8 mouse cellular contexts compared by ENCODE assay signal in genomic region chr3:96635906-96636305, GRCm38 (mm10). TPM values are rescaled to one million over a fixed set of nuclear protein-coding genes. Genes with fewer than 3 reads are reported as not detected.
DNase-seq lines count a peak whose midpoint lies in the region; ATAC-seq and TF ChIP-seq lines count a peak whose summit lies in the region.

No protein-coding gene starts in this region.

- H3K9ac ChIP-seq in heart, embryonic 11.5 days (ENCODE audit: low read depth, low read length) = peak overlapping the region; percentile 95
- H3K9ac ChIP-seq in forebrain, embryonic 11.5 days (ENCODE audit: low read length) = peak overlapping the region; percentile 97
- peak overlapping the region; percentile 91 for H3K9ac ChIP-seq in liver, embryonic 15.5 days

- H3K36me3 ChIP-seq in heart, embryonic 11.5 days (ENCODE audit: control insufficient read depth, insufficient read depth, low read length) = peaks cover 5% of the 10 kb centered on the region; the same call in 1 of the 2 replicates
- H3K36me3 ChIP-seq in E14TG2a.4 (ENCODE audit: insufficient read depth, low read length) = peaks cover 63% of the 10 kb centered on the region
- H3K36me3 ChIP-seq in forebrain, embryonic 11.5 days (ENCODE audit: control insufficient read depth, insufficient read depth, low read length) = peaks cover 2% of the 10 kb centered on the region; the same call in 1 of the 2 replicates
- peaks cover 44% of the 10 kb centered on the region for H3K36me3 ChIP-seq in liver, embryonic 15.5 days (replicated peaks)

- ATAC-seq in heart, embryonic 11.5 days (replicated peaks; ENCODE audit: insufficient number of reproducible peaks, low FRiP score, low TSS enrichment) = no peak; the same call in 1 of the 2 replicates
- ATAC-seq in forebrain, embryonic 11.5 days (replicated peaks; ENCODE audit: low FRiP score) = no peak
- 0 out of 2 replicates have a peak, but pooled peaks have one; percentile 8 for ATAC-seq in liver, embryonic 15.5 days (ENCODE audit: insufficient read depth)

- peak overlapping the region; percentile 92 for H3K4me3 ChIP-seq in heart, embryonic 11.5 days (ENCODE audit: low read depth, low read length)
- peak overlapping the region; percentile 93 for H3K4me3 ChIP-seq in E14TG2a.4 (replicated peaks; ENCODE audit: low read length)
- H3K4me3 ChIP-seq in forebrain, embryonic 11.5 days (ENCODE audit: low read depth, low read length) = peak overlapping the region; percentile 88
- H3K4me3 ChIP-seq in liver, embryonic 15.5 days (replicated peaks) = peak overlapping the region; percentile 80

- 11% methylated on average over 15 of the region's 15 CpGs for WGBS in heart, embryonic 11.5 days (ENCODE audit: insufficient replicate concordance)
- WGBS in forebrain, embryonic 11.5 days = 15% methylated on average over 15 of the region's 15 CpGs
- 5% methylated on average over 15 of the region's 15 CpGs for WGBS in liver, embryonic 15.5 days (ENCODE audit: insufficient replicate concordance)

- H3K27me3 ChIP-seq in heart, embryonic 11.5 days (ENCODE audit: control insufficient read depth, insufficient read depth, low read length) = no peaks in the 10 kb centered on the region
- H3K27me3 ChIP-seq in E14TG2a.4 (ENCODE audit: insufficient read depth, low read length) = no peaks in the 10 kb centered on the region
- no peaks in the 10 kb centered on the region for H3K27me3 ChIP-seq in forebrain, embryonic 11.5 days (ENCODE audit: control insufficient read depth, insufficient read depth, low read length)
- no peaks in the 10 kb centered on the region for H3K27me3 ChIP-seq in liver, embryonic 15.5 days

- H3K9me3 ChIP-seq in heart, embryonic 11.5 days (replicated peaks; ENCODE audit: control insufficient read depth, low read length) = no peaks in the 10 kb centered on the region
- no peaks in the 10 kb centered on the region for H3K9me3 ChIP-seq in E14TG2a.4 (ENCODE audit: low read length)
- H3K9me3 ChIP-seq in forebrain, embryonic 11.5 days (ENCODE audit: control insufficient read depth, low read length) = no peaks in the 10 kb centered on the region
- H3K9me3 ChIP-seq in liver, embryonic 15.5 days (replicated peaks) = no peaks in the 10 kb centered on the region

- intact Hi-C loops in heart, postnatal 36 days (cut with DNase I) = loop anchor here (2.0 kb wide), 1 partner anchor 35 kb away; the partner anchor contains the start of gene Lix1l
- intact Hi-C loops in left cerebral cortex, postnatal 36 days (cut with DNase I) = loop anchor here (2.0 to 10.0 kb wide), 2 partner anchors 51 to 85 kb away; no protein-coding TSS in a partner anchor

- peaks cover 13% of the 10 kb centered on the region for H3K4me1 ChIP-seq in heart, embryonic 11.5 days (ENCODE audit: control insufficient read depth, insufficient read depth, low read length)
- H3K4me1 ChIP-seq in E14TG2a.4 (replicated peaks; ENCODE audit: low read depth, low read length) = peaks cover 61% of the 10 kb centered on the region
- H3K4me1 ChIP-seq in forebrain, embryonic 11.5 days (replicated peaks; ENCODE audit: control insufficient read depth, insufficient read depth, low read length) = peaks cover 3% of the 10 kb centered on the region; the same call in 1 of the 2 replicates
- peaks cover 44% of the 10 kb centered on the region for H3K4me1 ChIP-seq in liver, embryonic 15.5 days (replicated peaks)

- H3K27ac ChIP-seq in heart, embryonic 11.5 days (ENCODE audit: low read depth, low read length) = peak overlapping the region; percentile 79
- H3K27ac ChIP-seq in forebrain, embryonic 11.5 days (ENCODE audit: low read depth, low read length) = no peak overlapping the region; the same call in 1 of the 2 replicates
- H3K27ac ChIP-seq in liver, embryonic 15.5 days (replicated peaks) = peak overlapping the region; percentile 82

- no peak for TF ChIP-seq CTCF in E14TG2a.4 (conservative IDR thresholded peaks at IDR 0.05; ENCODE audit: low read length)

- DNase-seq in heart, postnatal 36 days = no peak
- DNase-seq in forebrain, embryonic 11.5 days (ENCODE audit: low spot score) = no peak
- DNase-seq in adrenal gland, adult 18-20 months (ENCODE audit: low spot score in 2 of 2) = no peak
- no peak for DNase-seq in right cerebral cortex, postnatal 25 days
- DNase-seq in left cerebral cortex, postnatal 36 days (ENCODE audit: low spot score in 2 of 2) = no peak

- H3K4me2 ChIP-seq in heart, embryonic 11.5 days = peak overlapping the region; percentile 95
- peak overlapping the region; percentile 86 for H3K4me2 ChIP-seq in forebrain, embryonic 11.5 days (ENCODE audit: low read depth, low read length, severe bottlenecking)
- H3K4me2 ChIP-seq in liver, embryonic 15.5 days = peak overlapping the region; percentile 89

RNA-seq across cellular contexts. Expression of gene Gm42957, which starts 0.6 kb away (rescaled TPM):
- polyA plus RNA-seq in heart, embryonic 11.5 days (2014; fragmentation: Nextera tagmentation; extraction: Ambion mirVana) = not detected in 2 replicates
- total RNA-seq in heart, postnatal 36 days (2021) = not detected
- polyA plus RNA-seq in forebrain, embryonic 11.5 days (2014; fragmentation: Nextera tagmentation; extraction: Ambion mirVana) = 0.09 TPM in 1 of 2 replicates, not detected in the other
- polyA plus RNA-seq in liver, embryonic 15.5 days (2015; fragmentation: Nextera tagmentation; extraction: Ambion mirVana) = not detected in 2 replicates
- total RNA-seq in adrenal gland, adult 18-20 months (2021) = under 1 TPM; 0.35 to 0.70 TPM
- total RNA-seq in left cerebral cortex, postnatal 36 days (2021) = under 1 TPM; 0.17 to 0.66 TPM

RNA-seq across cellular contexts. Expression of gene Pex11b, which starts 0.7 kb away (rescaled TPM):
- polyA plus RNA-seq in heart, embryonic 11.5 days (2014; fragmentation: Nextera tagmentation; extraction: Ambion mirVana) = 37.4 and 37.7 TPM in 2 replicates
- 10 to 100 TPM; 33.5 to 36.8 TPM for total RNA-seq in heart, postnatal 36 days (2021)
- 41.3 and 41.6 TPM in 2 replicates for polyA plus RNA-seq in forebrain, embryonic 11.5 days (2014; fragmentation: Nextera tagmentation; extraction: Ambion mirVana)
- polyA plus RNA-seq in liver, embryonic 15.5 days (2015; fragmentation: Nextera tagmentation; extraction: Ambion mirVana) = 17.3 TPM in 2 replicates
- total RNA-seq in adrenal gland, adult 18-20 months (2021) = 10 to 100 TPM; 41.3 to 45.6 TPM
- 10 to 100 TPM; 56.1 to 57.1 TPM for total RNA-seq in left cerebral cortex, postnatal 36 days (2021)

RNA-seq across cellular contexts. Expression of gene Rbm8a, which starts 6.2 kb away (rescaled TPM):
- polyA plus RNA-seq in heart, embryonic 11.5 days (2014; fragmentation: Nextera tagmentation; extraction: Ambion mirVana) = 124 TPM in 2 replicates
- total RNA-seq in heart, postnatal 36 days (2021) = 10 to 100 TPM; 30.9 to 40.9 TPM
- 198 and 199 TPM in 2 replicates for polyA plus RNA-seq in forebrain, embryonic 11.5 days (2014; fragmentation: Nextera tagmentation; extraction: Ambion mirVana)
- polyA plus RNA-seq in liver, embryonic 15.5 days (2015; fragmentation: Nextera tagmentation; extraction: Ambion mirVana) = 50.9 and 51.1 TPM in 2 replicates
- 10 to 100 TPM; 89.7 to 89.8 TPM for total RNA-seq in adrenal gland, adult 18-20 months (2021)
- 10 to 100 TPM; 37.4 to 43.7 TPM for total RNA-seq in left cerebral cortex, postnatal 36 days (2021)

RNA-seq across cellular contexts. Expression of gene Itga10, which starts 9.5 kb away (rescaled TPM):
- 0.54 and 0.83 TPM in 2 replicates for polyA plus RNA-seq in heart, embryonic 11.5 days (2014; fragmentation: Nextera tagmentation; extraction: Ambion mirVana)
- under 1 TPM; 0.61 to 0.62 TPM for total RNA-seq in heart, postnatal 36 days (2021)
- polyA plus RNA-seq in forebrain, embryonic 11.5 days (2014; fragmentation: Nextera tagmentation; extraction: Ambion mirVana) = 0.65 and 0.87 TPM in 2 replicates
- 0.10 and 0.20 TPM in 2 replicates for polyA plus RNA-seq in liver, embryonic 15.5 days (2015; fragmentation: Nextera tagmentation; extraction: Ambion mirVana)
- total RNA-seq in adrenal gland, adult 18-20 months (2021) = 1 to 10 TPM; 1.4 to 3.0 TPM
- total RNA-seq in left cerebral cortex, postnatal 36 days (2021) = 1 to 10 TPM; 1.2 to 3.2 TPM

RNA-seq across cellular contexts. Expression of gene Ankrd35, which starts 34.0 kb away (rescaled TPM):
- polyA plus RNA-seq in heart, embryonic 11.5 days (2014; fragmentation: Nextera tagmentation; extraction: Ambion mirVana) = 0.15 and 0.33 TPM in 2 replicates
- 1 to 10 TPM in 1 of 2 experiments, under 1 TPM in 1; 0.78 to 1.7 TPM for total RNA-seq in heart, postnatal 36 days (2021)
- polyA plus RNA-seq in forebrain, embryonic 11.5 days (2014; fragmentation: Nextera tagmentation; extraction: Ambion mirVana) = 0.27 and 0.37 TPM in 2 replicates
- polyA plus RNA-seq in liver, embryonic 15.5 days (2015; fragmentation: Nextera tagmentation; extraction: Ambion mirVana) = 0.33 and 0.53 TPM in 2 replicates
- total RNA-seq in adrenal gland, adult 18-20 months (2021) = 1 to 10 TPM; 1.3 to 6.6 TPM
- 1 to 10 TPM; 7.5 to 8.1 TPM for total RNA-seq in left cerebral cortex, postnatal 36 days (2021)
